Mouse (Mus musculus) limb, embryonic 10.5 days (tissue): ENCODE measurements at regions not wholly inside any gene's neighbourhood (a gene's known extent, or its start where the extent isn't known, plus 50 kb on each side); places are given as distances from the start of the nearest gene placed in this dataset.

ENCODE experiments used
- DNase-seq: peaks from one replicate; pipeline ENCODE4 v3.0.0-alpha.2; 2017; ENCODE audit warnings: low spot score
- H3K27ac ChIP-seq: fragments of 300-500 bp; sonication (generic); 2 replicates; pipeline ENCODE4 v1.5.1; 2016; ENCODE audit warnings: mild to moderate bottlenecking
- H3K27me3 ChIP-seq: fragments of 300-500 bp; sonication (generic); 2 replicates; pipeline ENCODE4 v1.6.1; 2016; ENCODE audit warnings: low read depth, mild to moderate bottlenecking; ENCODE audit not compliant: poor library complexity, severe bottlenecking
- H3K36me3 ChIP-seq: fragments of 300-500 bp; sonication (generic); 2 replicates; pipeline ENCODE4 v1.6.1; 2016; ENCODE audit warnings: mild to moderate bottlenecking, moderate library complexity
- H3K4me1 ChIP-seq: fragments of 300-500 bp; sonication (generic); 2 replicates; pipeline ENCODE4 v1.6.1; 2016
- H3K4me3 ChIP-seq: fragments of 300-500 bp; sonication (generic); 2 replicates; pipeline ENCODE4 v1.5.1; 2016; ENCODE audit warnings: mild to moderate bottlenecking, moderate library complexity
- H3K9me3 ChIP-seq: fragments of 300-500 bp; sonication (generic); replicated peaks from 2 replicates; pipeline ENCODE4 v1.6.1; 2016; ENCODE audit warnings: mild to moderate bottlenecking
- WGBS: fragments of 180-500 bp; shearing (Covaris S2); methylation state at CpG from one replicate; pipeline ENCODE4 v1.1.7; 2016; 5-methylcytosine and 5-hydroxymethylcytosine counted together

- H3K4me3 ChIP-seq = no peak overlapping the region
- H3K27ac ChIP-seq = no peak overlapping the region
- no peaks in the 10 kb centered on the region for H3K27me3 ChIP-seq
- no peaks in the 10 kb centered on the region for H3K36me3 ChIP-seq
- DNase-seq = no peak
- WGBS = 88% methylated on average over 6 of the region's 6 CpGs
- H3K9me3 ChIP-seq = no peaks in the 10 kb centered on the region
- no peaks in the 10 kb centered on the region for H3K4me1 ChIP-seq
Observed at GRCm38 (mm10) chr3:56590071-56590470, 406.6 kb upstream of the Nbea start.

GRCm38 (mm10) chr3:56575422-56575821, 391.9 kb upstream of the Nbea start:
- no peak for DNase-seq
- H3K4me3 ChIP-seq = no peak overlapping the region
- no peaks in the 10 kb centered on the region for H3K27me3 ChIP-seq
- no peaks in the 10 kb centered on the region for H3K9me3 ChIP-seq
- H3K36me3 ChIP-seq = no peaks in the 10 kb centered on the region
- WGBS = 60% methylated on average over 5 of the region's 5 CpGs
- H3K27ac ChIP-seq = no peak overlapping the region
- no peaks in the 10 kb centered on the region for H3K4me1 ChIP-seq

- Histone ChIP-seq H3K27me3 (no peaks in the 10 kb centered on the region), H3K4me3 (no peak overlapping the region), H3K27ac (no peak overlapping the region), H3K9me3 (no peaks in the 10 kb centered on the region), H3K36me3 (no peaks in the 10 kb centered on the region), H3K4me1 (no peaks in the 10 kb centered on the region)
- DNase-seq = no peak
- 88% methylated on average over 2 of the region's 2 CpGs for WGBS
Observed at GRCm38 (mm10) chr3:56536178-56536577, 352.7 kb upstream of the Nbea start.

- Histone ChIP-seq H3K4me3 (no peak overlapping the region), H3K9me3 (no peaks in the 10 kb centered on the region), H3K4me1 (no peaks in the 10 kb centered on the region), H3K27ac (no peak overlapping the region), H3K36me3 (no peaks in the 10 kb centered on the region), H3K27me3 (no peaks in the 10 kb centered on the region)
- DNase-seq = no peak
- WGBS = 89% methylated on average over 1 of the region's 1 CpGs
Observed at GRCm38 (mm10) chr3:56504445-56504844, 320.9 kb upstream of the Nbea start.

GRCm38 (mm10) chr3:56499301-56499700, 315.8 kb upstream of the Nbea start:
- no peak for DNase-seq
- WGBS = 68% methylated on average over 1 of the region's 1 CpGs
- Histone ChIP-seq H3K4me1 (no peaks in the 10 kb centered on the region), H3K27ac (no peak overlapping the region), H3K36me3 (no peaks in the 10 kb centered on the region), H3K4me3 (no peak overlapping the region), H3K27me3 (no peaks in the 10 kb centered on the region), H3K9me3 (no peaks in the 10 kb centered on the region)

- H3K27ac ChIP-seq = no peak overlapping the region
- H3K27me3 ChIP-seq = no peaks in the 10 kb centered on the region
- H3K4me3 ChIP-seq = no peak overlapping the region
- no peaks in the 10 kb centered on the region for H3K36me3 ChIP-seq
- H3K9me3 ChIP-seq = no peaks in the 10 kb centered on the region
- no peaks in the 10 kb centered on the region for H3K4me1 ChIP-seq
- WGBS = 63% methylated on average over 1 of the region's 1 CpGs
- no peak for DNase-seq
Observed at GRCm38 (mm10) chr3:56493937-56494336, 310.4 kb upstream of the Nbea start.

- no peak for DNase-seq
Observed at GRCm38 (mm10) chr3:56489154-56489553, 305.7 kb upstream of the Nbea start.

GRCm38 (mm10) chr3:56485550-56486400, 302.3 kb upstream of the Nbea start:
- no peaks in the 10 kb centered on the region for H3K9me3 ChIP-seq
- no peaks in the 10 kb centered on the region for H3K4me1 ChIP-seq
- H3K36me3 ChIP-seq = no peaks in the 10 kb centered on the region
- H3K27me3 ChIP-seq = no peaks in the 10 kb centered on the region
- no peak overlapping the region for H3K27ac ChIP-seq
- no peak overlapping the region for H3K4me3 ChIP-seq
- DNase-seq = no peak
- WGBS = 84% methylated on average over 12 of the region's 12 CpGs

More at GRCm38 (mm10) chr3:56489154-56489553, 305.7 kb upstream of the Nbea start:
- Histone ChIP-seq H3K27me3 (no peaks in the 10 kb centered on the region), H3K4me3 (no peak overlapping the region), H3K36me3 (no peaks in the 10 kb centered on the region), H3K27ac (no peak overlapping the region), H3K9me3 (no peaks in the 10 kb centered on the region), H3K4me1 (no peaks in the 10 kb centered on the region)
- 82% methylated on average over 5 of the region's 5 CpGs for WGBS

- Histone ChIP-seq H3K4me3 (no peak overlapping the region), H3K36me3 (no peaks in the 10 kb centered on the region), H3K27me3 (no peaks in the 10 kb centered on the region), H3K4me1 (no peaks in the 10 kb centered on the region), H3K9me3 (no peaks in the 10 kb centered on the region), H3K27ac (no peak overlapping the region)
- DNase-seq = no peak
- 91% methylated on average over 8 of the region's 8 CpGs for WGBS
Observed at GRCm38 (mm10) chr3:56484096-56484495, 300.6 kb upstream of the Nbea start.

- Histone ChIP-seq H3K27ac (no peak overlapping the region), H3K9me3 (no peaks in the 10 kb centered on the region), H3K4me1 (no peaks in the 10 kb centered on the region), H3K36me3 (no peaks in the 10 kb centered on the region), H3K27me3 (no peaks in the 10 kb centered on the region), H3K4me3 (no peak overlapping the region)
- 87% methylated on average over 4 of the region's 4 CpGs for WGBS
- no peak for DNase-seq
Observed at GRCm38 (mm10) chr3:56483370-56483769, 299.9 kb upstream of the Nbea start.

GRCm38 (mm10) chr3:56479529-56479928, 296.0 kb upstream of the Nbea start:
- H3K4me3 ChIP-seq = no peak overlapping the region
- peaks cover 3% of the 10 kb centered on the region; the same call in 1 of the 2 replicates for H3K4me1 ChIP-seq
- H3K27ac ChIP-seq = no peak overlapping the region
- WGBS = 81% methylated on average over 1 of the region's 1 CpGs
- no peaks in the 10 kb centered on the region for H3K36me3 ChIP-seq
- no peaks in the 10 kb centered on the region for H3K27me3 ChIP-seq
- DNase-seq = no peak
- no peaks in the 10 kb centered on the region for H3K9me3 ChIP-seq

GRCm38 (mm10) chr3:56478544-56479140, 295.1 kb upstream of the Nbea start:
- 78% methylated on average over 6 of the region's 6 CpGs for WGBS
- H3K36me3 ChIP-seq = no peaks in the 10 kb centered on the region
- H3K4me1 ChIP-seq = peaks cover 3% of the 10 kb centered on the region; the same call in 1 of the 2 replicates
- H3K4me3 ChIP-seq = no peak overlapping the region
- no peak for DNase-seq
- H3K9me3 ChIP-seq = no peaks in the 10 kb centered on the region
- H3K27ac ChIP-seq = no peak overlapping the region
- no peaks in the 10 kb centered on the region for H3K27me3 ChIP-seq
